Mouse (Mus musculus) right cerebral cortex, adult 18-20 months (tissue): ENCODE results near the gene Ankrd50.
A peak's percentile ranks its signal among the peaks of the same experiment; 100 is the strongest.

Source experiments
- DNase-seq: peaks from one replicate; pipeline ENCODE4 v3.0.0; 2022; ENCODE audit warnings: mixed read lengths

Ankrd50 gene

DNA sequence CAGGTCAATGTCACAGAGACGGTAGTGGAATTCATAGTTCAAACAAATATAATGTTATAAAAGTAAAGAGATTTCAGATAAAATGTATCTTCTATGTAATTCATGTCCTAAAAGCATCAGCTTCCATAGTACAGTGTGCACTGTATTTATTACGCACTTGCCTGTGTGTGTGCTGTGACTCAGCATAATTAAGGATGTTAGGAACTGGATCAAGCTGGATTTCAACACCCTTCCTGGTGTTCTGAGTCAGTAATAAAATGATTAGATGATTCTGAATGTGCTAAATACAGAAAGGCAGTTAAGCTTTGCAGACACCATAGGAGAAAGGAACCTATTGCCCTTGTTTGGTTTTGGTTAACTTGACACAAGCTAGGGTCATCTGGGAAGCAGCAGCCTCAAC is 21.5 kb downstream of the Ankrd50 start:
- DNase-seq = no peak

DNA sequence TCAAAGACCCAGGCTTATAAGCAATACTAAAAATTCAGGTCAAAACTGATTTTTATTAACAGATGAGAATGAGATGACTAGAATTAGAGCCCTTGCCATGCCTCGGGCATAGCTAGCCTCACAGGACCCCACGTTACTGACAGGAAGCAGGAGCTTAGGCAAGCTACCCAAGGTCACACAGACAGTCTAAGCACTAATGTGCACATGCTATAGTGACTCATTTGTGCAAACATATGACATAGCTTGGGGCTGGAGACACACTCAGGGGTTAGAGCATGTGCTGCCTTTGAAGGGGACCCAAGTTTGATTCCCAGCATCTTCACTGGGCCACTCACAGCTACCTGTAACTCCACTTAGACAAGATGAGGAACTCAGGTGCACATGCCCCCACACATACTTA is 22.9 kb downstream of the Ankrd50 start:
- DNase-seq = no peak

GRCm38 (mm10) chr3:38460250-38460624 is 24.4 kb downstream of the Ankrd50 start:
- no peak for DNase-seq

DNA sequence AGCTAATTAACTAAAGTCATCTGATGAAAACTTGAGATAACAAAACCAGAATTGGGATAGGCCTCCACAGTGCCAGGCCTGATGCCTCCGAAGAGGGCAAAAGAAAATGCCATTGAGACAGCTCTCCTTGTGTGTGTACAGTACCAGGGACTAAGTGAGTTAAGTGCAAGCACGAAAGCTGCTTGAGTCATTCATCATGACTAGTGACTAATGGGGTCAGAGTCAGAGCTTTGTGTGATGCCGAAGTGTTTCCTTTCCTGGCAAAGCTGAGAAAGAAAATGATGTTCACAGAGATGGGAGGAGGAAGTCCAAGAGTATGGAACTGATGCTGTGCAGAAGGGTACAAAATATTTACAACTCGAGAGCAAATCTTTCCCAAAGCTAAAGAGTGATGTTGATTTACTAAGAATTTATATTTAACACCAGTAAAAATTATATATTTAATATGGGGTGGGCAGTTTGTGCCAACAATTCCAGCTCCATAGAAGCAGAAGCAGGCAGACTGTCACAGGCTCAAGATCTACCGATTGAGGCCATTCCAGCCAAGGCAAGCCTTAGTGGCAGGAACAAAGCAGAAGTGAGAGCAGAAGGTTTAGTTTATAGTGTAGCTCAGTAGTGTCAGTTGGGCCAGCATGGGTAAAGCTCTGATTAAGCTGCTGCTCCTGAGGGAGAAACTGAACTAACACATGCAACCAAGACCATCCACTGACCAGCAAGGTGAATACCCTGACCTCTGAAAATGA is 25.0 kb downstream of the Ankrd50 start:
- no peak for DNase-seq

GRCm38 (mm10) chr3:38457041-38457440 is 27.6 kb downstream of the Ankrd50 start:
- no peak for DNase-seq

GRCm38 (mm10) chr3:38452199-38452598 is 32.4 kb downstream of the Ankrd50 start:
- peak; percentile 76 for DNase-seq

DNA sequence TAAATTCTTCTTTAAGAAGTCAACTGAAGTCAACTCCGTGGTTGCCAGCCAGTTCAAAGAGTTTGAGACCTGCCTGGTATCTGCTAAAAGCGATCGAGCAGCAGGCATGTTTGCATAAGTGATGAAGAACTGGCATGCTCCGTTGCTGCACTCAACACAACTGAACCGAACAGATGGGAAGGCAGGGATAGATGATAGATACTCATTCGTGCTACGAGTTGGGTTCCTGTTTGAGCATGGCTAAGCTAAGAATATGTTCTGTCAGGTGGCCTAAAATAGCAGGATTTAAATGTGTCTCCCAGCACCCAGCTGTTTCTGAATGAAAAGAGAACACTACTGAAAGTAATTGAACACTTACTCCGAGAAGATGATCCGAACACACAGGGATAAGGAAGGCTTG is 38.1 kb downstream of the Ankrd50 start:
- peak; percentile 73 for DNase-seq

- DNase-seq = no peak
Observed at GRCm38 (mm10) chr3:38443875-38444274, 40.8 kb downstream of the Ankrd50 start.

GRCm38 (mm10) chr3:38440564-38440991 is 44.1 kb downstream of the Ankrd50 start:
- no peak for DNase-seq

GRCm38 (mm10) chr3:38436596-38436995 is 48.0 kb downstream of the Ankrd50 start:
- DNase-seq = no peak

GRCm38 (mm10) chr3:38435828-38436227 is 48.8 kb downstream of the Ankrd50 start:
- no peak for DNase-seq

DNA sequence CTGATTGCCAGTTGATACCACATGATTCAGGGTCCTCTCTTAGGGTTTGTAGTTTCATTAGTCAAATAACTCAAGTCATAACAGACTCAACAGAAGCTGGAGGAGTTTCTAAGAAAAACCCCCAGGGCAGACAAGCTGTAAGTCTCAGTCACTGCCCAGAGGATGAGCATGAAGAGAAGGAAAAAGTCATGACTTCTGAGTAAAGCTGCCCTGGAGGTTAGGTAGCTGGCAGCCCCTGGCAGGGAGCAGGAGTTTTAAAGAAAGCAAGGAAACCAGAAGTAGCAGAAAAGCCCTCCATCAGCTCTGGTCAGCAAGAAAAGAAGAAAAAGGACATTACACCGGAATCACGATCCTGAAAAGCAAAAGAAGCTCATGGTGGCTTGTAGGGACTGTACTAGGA is 50.2 kb downstream of the Ankrd50 start:
- no peak for DNase-seq

DNA sequence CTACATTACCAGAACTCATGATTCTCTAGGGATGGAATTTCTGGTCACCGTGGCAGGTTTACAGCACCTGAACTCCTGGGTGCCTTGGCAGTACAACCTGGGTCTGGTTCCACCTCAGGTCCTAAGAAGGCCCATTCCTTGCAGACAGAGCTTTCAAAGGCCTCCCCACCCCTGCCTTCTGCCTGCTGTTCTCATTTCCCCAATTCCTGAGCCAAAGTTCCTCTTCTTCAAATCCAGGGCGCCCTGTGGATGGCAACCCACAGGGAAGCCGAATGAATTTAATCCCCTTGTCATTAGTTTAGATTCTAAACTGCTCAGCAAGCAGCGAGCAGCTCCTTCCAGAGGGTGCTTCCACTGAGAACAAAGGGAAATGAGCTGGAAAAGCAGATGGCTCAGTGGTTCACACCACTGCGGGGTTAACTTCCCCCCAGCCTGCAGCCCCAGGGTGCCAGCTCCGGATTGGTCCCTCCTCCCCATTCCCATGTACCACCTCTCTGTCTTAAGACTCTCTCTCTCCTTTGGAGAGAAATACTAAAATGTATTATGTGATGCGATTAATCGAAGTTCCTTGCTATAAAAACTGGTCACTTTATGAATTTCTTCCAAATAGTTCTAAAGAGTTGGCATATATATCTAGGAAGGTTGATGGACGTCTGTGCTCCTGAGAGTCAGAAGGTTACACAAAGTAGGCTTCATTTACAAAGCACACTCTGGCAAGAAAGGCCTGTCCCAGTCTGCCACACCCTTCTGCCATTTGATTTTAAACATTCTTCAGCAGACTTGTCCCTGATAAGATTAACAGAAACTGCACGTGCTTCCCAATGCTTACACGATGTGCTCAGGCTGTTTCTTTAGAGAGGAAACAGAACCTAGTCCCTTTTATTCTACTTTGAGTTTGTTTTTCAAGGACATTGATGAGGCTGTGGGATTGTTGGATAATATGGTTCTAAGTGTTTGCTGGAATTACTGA is 50.9 kb downstream of the Ankrd50 start:
- DNase-seq = no peak

DNA sequence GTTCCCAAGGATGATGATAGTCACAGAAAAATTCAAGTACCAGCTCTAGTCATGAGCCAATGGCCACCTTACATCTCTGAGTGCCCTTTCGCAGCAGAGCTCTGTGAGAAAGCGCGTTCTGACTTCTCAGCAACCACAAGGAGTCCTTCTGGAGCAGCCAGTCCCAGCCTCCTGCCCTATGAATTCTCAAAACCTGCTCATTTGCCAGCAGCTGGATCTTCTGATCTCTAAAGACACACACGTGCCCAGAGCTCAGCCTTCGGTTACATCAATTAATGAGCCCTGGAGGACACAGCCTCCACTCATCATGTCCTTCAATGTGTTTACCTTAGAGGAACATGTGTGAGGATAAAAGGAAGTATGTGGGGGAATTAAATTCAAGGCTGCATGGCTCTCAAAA is 53.2 kb downstream of the Ankrd50 start:
- DNase-seq = no peak

DNA sequence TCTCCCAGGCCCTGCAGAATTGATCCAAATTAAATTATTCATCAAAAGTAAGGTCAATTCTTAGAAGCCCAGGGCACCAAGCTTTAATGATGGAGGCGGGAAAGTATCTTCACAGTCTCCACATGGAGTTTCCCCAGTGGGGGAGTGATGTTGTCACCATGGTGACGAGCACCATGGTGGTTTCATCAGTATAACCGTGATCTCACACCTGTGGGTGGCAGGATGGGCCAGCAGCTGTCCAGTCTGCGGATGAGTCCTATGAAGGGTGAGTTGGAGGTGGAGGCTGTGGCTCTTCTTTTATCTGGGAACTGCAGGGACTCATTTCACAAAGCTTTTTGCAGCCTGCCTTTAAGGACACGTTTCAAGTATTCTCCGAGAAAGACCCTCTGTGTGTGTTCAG is 53.6 kb downstream of the Ankrd50 start:
- peak; percentile 31 for DNase-seq

- no peak for DNase-seq
Observed at GRCm38 (mm10) chr3:38427200-38427599, 57.4 kb downstream of the Ankrd50 start.

DNA sequence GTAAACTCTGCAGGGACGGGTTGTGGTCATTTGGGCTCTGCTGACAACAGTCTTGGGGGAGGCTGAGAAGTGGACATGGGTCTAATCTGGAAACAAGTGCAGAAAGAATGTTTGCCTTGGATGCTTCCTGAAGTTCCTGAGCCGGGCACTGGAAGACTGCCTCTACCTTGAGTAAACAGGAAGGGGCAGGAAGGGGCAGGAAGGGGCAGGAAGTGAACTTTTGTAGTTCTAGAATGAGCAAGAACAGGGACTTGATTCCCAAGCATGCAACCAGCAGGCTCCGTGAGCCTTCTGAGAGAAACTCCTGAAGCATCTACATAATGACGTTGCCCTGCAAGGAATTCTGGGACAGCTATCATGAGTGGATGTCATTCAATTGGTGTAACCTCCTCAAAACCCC is 60.7 kb downstream of the Ankrd50 start:
- no peak for DNase-seq

GRCm38 (mm10) chr3:38419896-38420295 is 64.7 kb downstream of the Ankrd50 start:
- DNase-seq = no peak

DNA sequence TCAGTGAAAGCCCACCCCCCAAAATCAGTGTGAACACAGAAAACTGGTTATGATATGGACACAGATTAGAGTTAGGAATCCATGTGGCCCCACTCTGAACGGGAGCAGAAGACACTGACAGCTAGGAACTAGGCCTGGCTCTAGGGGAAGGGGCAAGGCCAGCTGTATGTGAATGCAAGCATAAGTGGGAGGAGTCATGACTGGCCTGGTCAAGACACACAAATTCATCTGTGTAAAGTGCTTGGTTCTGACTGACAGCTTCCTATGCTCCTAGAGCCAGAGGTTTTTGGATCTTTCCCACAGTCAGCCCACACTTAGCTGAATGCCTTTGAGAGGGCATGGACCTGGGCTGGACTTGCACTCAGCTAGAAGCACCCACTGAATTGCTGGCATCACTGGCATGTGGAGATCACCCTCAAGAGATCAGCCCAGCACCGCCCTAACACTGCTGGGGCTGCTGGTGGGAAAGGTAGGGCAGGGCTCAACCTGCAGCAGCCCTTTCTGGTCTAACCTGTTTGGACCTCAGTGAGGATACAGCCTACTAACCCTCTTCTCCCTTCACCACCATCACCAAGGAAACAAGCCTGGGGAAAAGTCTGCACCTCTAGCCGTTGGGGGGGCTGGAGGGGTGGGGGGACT is 69.2 kb downstream of the Ankrd50 start:
- no peak for DNase-seq
